Mouse (Mus musculus): ENCODE measurements around the gene Lamb1. TPM values are rescaled to one million over a fixed set of nuclear protein-coding genes. Genes with fewer than 3 reads are reported as not detected.

Gene Lamb1
- polyA plus RNA-seq, 1 experiment from 2014 or later: 92.1 TPM

- H3K9ac ChIP-seq (ENCODE audit: low read length): no peak overlapping the region
- H3K4me1 ChIP-seq (ENCODE audit: control insufficient read depth, insufficient read depth, low read length): peaks cover 43% of the 10 kb centered on the region
- H3K9me3 ChIP-seq (replicated peaks; ENCODE audit: control insufficient read depth, low read length): no peaks in the 10 kb centered on the region
- H3K27ac ChIP-seq (ENCODE audit: low read length): no peak overlapping the region
- 83% methylated on average over 8 of the region's 8 CpGs for WGBS
- H3K27me3 ChIP-seq (ENCODE audit: control insufficient read depth, insufficient read depth, low read length): no peaks in the 10 kb centered on the region
- no peak for ATAC-seq (replicated peaks; ENCODE audit: extremely low read depth, insufficient read depth, low FRiP score)
- no peak overlapping the region for H3K4me2 ChIP-seq (ENCODE audit: low read depth, low read length)
- H3K36me3 ChIP-seq (ENCODE audit: control insufficient read depth, insufficient read depth): peaks cover 54% of the 10 kb centered on the region
- H3K4me3 ChIP-seq (ENCODE audit: low read length): no peak overlapping the region
Measured at GRCm38 (mm10) chr12:31298530-31298929, 33.5 kb downstream of the Lamb1 start.

GRCm38 (mm10) chr12:31299126-31299525 is 34.1 kb downstream of the Lamb1 start:
- Histone ChIP-seq H3K4me2 (ENCODE audit: low read depth, low read length) (no peak overlapping the region), H3K36me3 (ENCODE audit: control insufficient read depth, insufficient read depth) (peaks cover 60% of the 10 kb centered on the region), H3K4me1 (ENCODE audit: control insufficient read depth, insufficient read depth, low read length) (peaks cover 38% of the 10 kb centered on the region), H3K27ac (ENCODE audit: low read length) (peak overlapping the region; percentile 80), H3K9me3 (replicated peaks; ENCODE audit: control insufficient read depth, low read length) (no peaks in the 10 kb centered on the region), H3K4me3 (ENCODE audit: low read length) (no peak overlapping the region), H3K27me3 (ENCODE audit: control insufficient read depth, insufficient read depth, low read length) (no peaks in the 10 kb centered on the region), H3K9ac (ENCODE audit: low read length) (peak overlapping the region; percentile 53; the same call in 1 of the 2 replicates)
- WGBS: 83% methylated on average over 3 of the region's 3 CpGs
- no peak for ATAC-seq (replicated peaks; ENCODE audit: extremely low read depth, insufficient read depth, low FRiP score)

- H3K4me2 ChIP-seq (ENCODE audit: low read depth, low read length): no peak overlapping the region
- 30% methylated on average over 14 of the region's 14 CpGs for WGBS
- no peaks in the 10 kb centered on the region for H3K9me3 ChIP-seq (replicated peaks; ENCODE audit: control insufficient read depth, low read length)
- H3K36me3 ChIP-seq (ENCODE audit: control insufficient read depth, insufficient read depth): peaks cover 65% of the 10 kb centered on the region
- peak overlapping the region; percentile 53; the same call in 1 of the 2 replicates for H3K9ac ChIP-seq (ENCODE audit: low read length)
- peak overlapping the region; percentile 80 for H3K27ac ChIP-seq (ENCODE audit: low read length)
- peak; percentile 49 for ATAC-seq (replicated peaks; ENCODE audit: extremely low read depth, insufficient read depth, low FRiP score)
- no peak overlapping the region for H3K4me3 ChIP-seq (ENCODE audit: low read length)
- peaks cover 31% of the 10 kb centered on the region for H3K4me1 ChIP-seq (ENCODE audit: control insufficient read depth, insufficient read depth, low read length)
- H3K27me3 ChIP-seq (ENCODE audit: control insufficient read depth, insufficient read depth, low read length): no peaks in the 10 kb centered on the region
Measured at GRCm38 (mm10) chr12:31299676-31300197, 34.7 kb downstream of the Lamb1 start.

DNA sequence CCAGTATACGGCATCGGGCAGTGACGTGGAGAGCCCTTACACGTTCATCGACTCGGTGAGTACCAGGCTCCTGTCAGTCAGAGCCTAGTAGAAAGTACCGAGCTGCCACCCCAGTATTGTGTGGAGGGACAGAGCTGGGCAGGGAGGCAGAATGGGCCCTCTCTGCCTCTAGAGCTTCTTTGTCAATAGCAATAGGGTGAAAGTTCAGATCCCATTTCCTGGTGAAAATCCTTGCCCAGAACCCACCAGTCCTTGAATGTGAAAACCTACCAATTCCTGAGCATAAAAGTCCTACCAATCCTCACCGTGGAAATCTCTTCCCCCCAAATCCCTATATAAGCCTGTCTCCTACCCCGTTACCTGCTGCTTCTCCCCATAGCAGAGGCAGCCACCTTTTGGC is 35.2 kb downstream of the Lamb1 start:
- H3K4me2 ChIP-seq (ENCODE audit: low read depth, low read length): no peak overlapping the region
- peaks cover 67% of the 10 kb centered on the region for H3K36me3 ChIP-seq (ENCODE audit: control insufficient read depth, insufficient read depth)
- peak overlapping the region; percentile 80 for H3K27ac ChIP-seq (ENCODE audit: low read length)
- 77% methylated on average over 9 of the region's 9 CpGs for WGBS
- no peaks in the 10 kb centered on the region for H3K9me3 ChIP-seq (replicated peaks; ENCODE audit: control insufficient read depth, low read length)
- no peak overlapping the region for H3K4me3 ChIP-seq (ENCODE audit: low read length)
- H3K4me1 ChIP-seq (ENCODE audit: control insufficient read depth, insufficient read depth, low read length): peaks cover 27% of the 10 kb centered on the region
- ATAC-seq (replicated peaks; ENCODE audit: extremely low read depth, insufficient read depth, low FRiP score): no peak
- H3K9ac ChIP-seq (ENCODE audit: low read length): peak overlapping the region; percentile 53; the same call in 1 of the 2 replicates
- H3K27me3 ChIP-seq (ENCODE audit: control insufficient read depth, insufficient read depth, low read length): no peaks in the 10 kb centered on the region

DNA sequence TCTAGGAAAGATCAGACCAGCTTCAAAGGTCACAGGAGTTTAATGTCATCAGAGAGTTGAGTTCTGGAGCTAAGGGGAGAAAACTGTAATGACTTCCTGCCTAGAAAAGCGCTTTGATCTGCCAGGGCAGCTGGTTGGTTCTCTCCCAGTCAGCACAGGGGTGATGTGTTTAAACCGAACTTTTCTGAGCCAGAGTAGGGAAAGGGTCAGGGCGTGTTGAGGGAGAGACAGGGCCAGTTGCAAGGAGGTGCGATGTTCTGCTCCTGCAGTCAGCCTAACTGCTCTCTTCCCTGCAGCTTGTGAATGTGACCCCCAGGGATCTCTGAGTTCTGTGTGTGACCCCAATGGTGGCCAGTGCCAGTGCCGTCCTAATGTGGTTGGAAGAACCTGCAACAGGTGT is 37.2 kb downstream of the Lamb1 start:
- Histone ChIP-seq H3K9ac (ENCODE audit: low read length) (no peak overlapping the region), H3K27me3 (ENCODE audit: control insufficient read depth, insufficient read depth, low read length) (no peaks in the 10 kb centered on the region), H3K36me3 (ENCODE audit: control insufficient read depth, insufficient read depth) (peaks cover 77% of the 10 kb centered on the region), H3K4me2 (ENCODE audit: low read depth, low read length) (no peak overlapping the region), H3K4me3 (ENCODE audit: low read length) (no peak overlapping the region), H3K27ac (ENCODE audit: low read length) (no peak overlapping the region), H3K4me1 (ENCODE audit: control insufficient read depth, insufficient read depth, low read length) (peaks cover 34% of the 10 kb centered on the region), H3K9me3 (replicated peaks; ENCODE audit: control insufficient read depth, low read length) (no peaks in the 10 kb centered on the region)
- 84% methylated on average over 5 of the region's 5 CpGs for WGBS
- ATAC-seq (replicated peaks; ENCODE audit: extremely low read depth, insufficient read depth, low FRiP score): no peak

DNA sequence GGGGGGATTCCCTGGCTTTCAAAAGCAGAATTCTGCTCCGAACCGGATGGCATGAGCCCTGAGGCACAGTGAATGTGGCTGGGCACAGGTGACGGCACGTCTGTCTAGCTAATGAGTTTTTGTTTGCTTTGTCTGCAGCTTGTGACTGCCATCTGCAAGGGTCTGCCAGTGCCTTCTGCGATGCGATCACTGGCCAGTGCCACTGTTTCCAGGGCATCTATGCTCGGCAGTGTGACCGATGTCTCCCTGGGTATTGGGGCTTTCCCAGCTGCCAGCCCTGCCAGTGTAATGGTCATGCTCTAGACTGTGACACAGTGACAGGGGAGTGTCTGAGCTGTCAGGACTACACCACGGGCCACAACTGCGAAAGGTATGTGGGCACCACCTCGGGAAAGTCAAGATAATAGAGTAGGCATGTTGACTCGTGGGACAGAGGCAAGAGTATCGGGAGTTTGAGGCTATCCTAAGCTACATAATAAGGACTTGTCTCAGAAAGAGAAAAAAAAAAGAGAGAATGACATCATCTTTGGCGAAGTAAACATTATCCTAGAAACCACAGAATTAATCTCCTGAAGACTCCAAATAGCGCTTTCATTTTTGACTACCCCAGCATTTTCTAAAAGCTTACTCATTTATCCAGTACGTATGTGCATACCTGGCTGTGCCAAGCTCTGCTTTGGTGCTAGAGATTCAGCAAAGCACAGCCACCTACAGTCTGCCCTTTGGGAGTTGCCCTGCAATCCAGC is 37.9 kb downstream of the Lamb1 start:
- Histone ChIP-seq H3K9me3 (replicated peaks; ENCODE audit: control insufficient read depth, low read length) (no peaks in the 10 kb centered on the region), H3K4me3 (ENCODE audit: low read length) (no peak overlapping the region), H3K4me2 (ENCODE audit: low read depth, low read length) (no peak overlapping the region), H3K27me3 (ENCODE audit: control insufficient read depth, insufficient read depth, low read length) (no peaks in the 10 kb centered on the region), H3K9ac (ENCODE audit: low read length) (no peak overlapping the region), H3K36me3 (ENCODE audit: control insufficient read depth, insufficient read depth) (peaks cover 79% of the 10 kb centered on the region), H3K4me1 (ENCODE audit: control insufficient read depth, insufficient read depth, low read length) (peaks cover 35% of the 10 kb centered on the region), H3K27ac (ENCODE audit: low read length) (no peak overlapping the region)
- 75% methylated on average over 16 of the region's 16 CpGs for WGBS
- ATAC-seq (replicated peaks; ENCODE audit: extremely low read depth, insufficient read depth, low FRiP score): no peak

- Histone ChIP-seq H3K27ac (ENCODE audit: low read length) (peak overlapping the region; percentile 83), H3K4me1 (ENCODE audit: control insufficient read depth, insufficient read depth, low read length) (peaks cover 21% of the 10 kb centered on the region)
- 30% methylated on average over 5 of the region's 5 CpGs for WGBS
Measured at GRCm38 (mm10) chr12:31306075-31306675, 41.1 kb downstream of the Lamb1 start.

GRCm38 (mm10) chr12:31307011-31307410 is 42.0 kb downstream of the Lamb1 start:
- H3K27me3 ChIP-seq (ENCODE audit: control insufficient read depth, insufficient read depth, low read length): no peaks in the 10 kb centered on the region
- peak overlapping the region; percentile 83 for H3K27ac ChIP-seq (ENCODE audit: low read length)
- H3K4me1 ChIP-seq (ENCODE audit: control insufficient read depth, insufficient read depth, low read length): peaks cover 21% of the 10 kb centered on the region
- WGBS: 88% methylated on average over 8 of the region's 8 CpGs
- ATAC-seq (replicated peaks; ENCODE audit: extremely low read depth, insufficient read depth, low FRiP score): no peak
- no peak overlapping the region for H3K4me3 ChIP-seq (ENCODE audit: low read length)
- H3K36me3 ChIP-seq (ENCODE audit: control insufficient read depth, insufficient read depth): peaks cover 69% of the 10 kb centered on the region
- no peak overlapping the region for H3K9ac ChIP-seq (ENCODE audit: low read length)
- no peaks in the 10 kb centered on the region for H3K9me3 ChIP-seq (replicated peaks; ENCODE audit: control insufficient read depth, low read length)
- no peak overlapping the region for H3K4me2 ChIP-seq (ENCODE audit: low read depth, low read length)

More at GRCm38 (mm10) chr12:31306075-31306675, 41.1 kb downstream of the Lamb1 start:
- ATAC-seq (replicated peaks; ENCODE audit: extremely low read depth, insufficient read depth, low FRiP score): no peak
- Histone ChIP-seq H3K36me3 (ENCODE audit: control insufficient read depth, insufficient read depth) (peaks cover 72% of the 10 kb centered on the region), H3K9me3 (replicated peaks; ENCODE audit: control insufficient read depth, low read length) (no peaks in the 10 kb centered on the region), H3K27me3 (ENCODE audit: control insufficient read depth, insufficient read depth, low read length) (no peaks in the 10 kb centered on the region), H3K4me2 (ENCODE audit: low read depth, low read length) (0 out of 2 replicates have a peak overlapping the region, but pooled peaks have one; percentile 10), H3K4me3 (ENCODE audit: low read length) (no peak overlapping the region), H3K9ac (ENCODE audit: low read length) (no peak overlapping the region)

DNA sequence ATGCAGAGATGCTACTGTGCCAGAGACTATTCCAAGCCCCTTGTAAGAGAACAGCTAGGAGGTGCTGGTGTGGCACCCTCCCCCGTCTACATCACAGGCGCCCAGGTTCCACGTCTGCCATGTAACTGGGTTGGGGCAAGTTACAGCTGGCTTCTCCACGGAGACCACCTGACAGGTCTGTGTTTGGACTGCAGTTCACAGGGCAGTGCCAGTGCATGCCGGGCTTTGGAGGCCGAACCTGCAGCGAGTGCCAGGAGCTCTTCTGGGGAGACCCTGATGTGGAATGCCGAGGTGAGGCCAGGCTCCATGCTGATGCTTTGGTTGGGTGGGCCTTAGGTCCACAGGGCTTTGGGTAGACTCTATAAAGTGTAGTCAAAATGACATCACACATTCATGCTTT is 42.7 kb downstream of the Lamb1 start:
- 91% methylated on average over 8 of the region's 8 CpGs for WGBS
- H3K4me3 ChIP-seq (ENCODE audit: low read length): no peak overlapping the region

More for the DNA sequence above, 42.7 kb downstream of the Lamb1 start:
- Histone ChIP-seq H3K27me3 (ENCODE audit: control insufficient read depth, insufficient read depth, low read length) (no peaks in the 10 kb centered on the region), H3K9me3 (replicated peaks; ENCODE audit: control insufficient read depth, low read length) (no peaks in the 10 kb centered on the region), H3K4me2 (ENCODE audit: low read depth, low read length) (no peak overlapping the region), H3K9ac (ENCODE audit: low read length) (no peak overlapping the region), H3K36me3 (ENCODE audit: control insufficient read depth, insufficient read depth) (peaks cover 71% of the 10 kb centered on the region), H3K4me1 (ENCODE audit: control insufficient read depth, insufficient read depth, low read length) (peaks cover 26% of the 10 kb centered on the region), H3K27ac (ENCODE audit: low read length) (no peak overlapping the region)
- ATAC-seq (replicated peaks; ENCODE audit: extremely low read depth, insufficient read depth, low FRiP score): no peak
